Mouse (Mus musculus) liver, embryonic 14 days (tissue): ENCODE results near the gene Pla2g2f. TPM values are rescaled to one million over a fixed set of nuclear protein-coding genes. Genes with fewer than 3 reads are reported as not detected.

Experiments used
- polyA plus RNA-seq: library from polyadenylated mRNA; depleted of rRNA; stranded (reverse); fragments of >200 nt; gene quantifications from 2 replicates; pipeline ENCODE4 v1.2.3, GENCODE M21; 2012; rRNA removed

The Pla2g2f gene
- polyA plus RNA-seq = 0.06 TPM in 1 of 2 replicates, not detected in the other

DNA sequence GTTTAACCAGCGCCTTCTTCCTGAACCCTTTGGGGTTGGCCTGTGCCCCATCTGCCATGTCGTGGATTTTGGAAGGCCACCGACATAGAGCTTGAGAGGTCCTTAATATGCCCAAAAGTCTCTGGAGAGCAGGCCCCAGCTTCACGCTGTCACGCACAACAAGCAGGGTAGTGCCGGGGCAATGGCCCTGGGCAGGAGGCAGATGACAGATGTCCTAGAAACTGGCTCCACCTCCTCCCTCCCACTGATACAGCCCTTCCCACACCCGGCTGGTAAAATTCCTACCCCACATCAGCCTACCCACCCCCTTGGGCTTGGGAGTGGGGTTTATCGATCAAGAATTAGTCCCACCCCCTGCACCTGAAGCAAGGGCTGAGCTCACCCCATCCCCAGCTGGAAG is at the start of gene Pla2g2f:
TSS of gene Pla2g2f (minus strand) at position 211 of the 400 bp plus-strand sequence.

DNA sequence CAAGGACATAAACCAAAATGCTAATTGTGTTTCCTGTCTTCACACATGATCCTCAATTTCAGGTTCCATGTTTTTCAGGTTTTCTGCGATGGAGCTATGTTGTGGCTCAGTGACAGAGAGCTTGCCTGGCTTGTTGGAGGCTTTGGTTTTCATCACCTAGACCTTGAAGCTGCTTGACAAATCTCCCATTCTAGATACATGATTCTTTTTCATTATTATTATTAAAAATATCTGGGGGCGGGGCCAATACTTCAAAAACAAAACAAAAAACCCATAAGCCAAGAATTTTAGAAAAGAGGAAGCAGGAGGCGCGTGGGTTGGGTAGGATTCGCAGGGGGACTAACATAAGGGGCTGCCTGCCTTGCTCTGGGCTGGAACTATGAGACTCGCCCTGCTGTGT is 18.0 kb upstream of the Pla2g2f start, which contains the start of gene Pla2g2d:
TSS of gene Pla2g2d (plus strand) at position 301 of the 400 bp plus-strand sequence.

DNA sequence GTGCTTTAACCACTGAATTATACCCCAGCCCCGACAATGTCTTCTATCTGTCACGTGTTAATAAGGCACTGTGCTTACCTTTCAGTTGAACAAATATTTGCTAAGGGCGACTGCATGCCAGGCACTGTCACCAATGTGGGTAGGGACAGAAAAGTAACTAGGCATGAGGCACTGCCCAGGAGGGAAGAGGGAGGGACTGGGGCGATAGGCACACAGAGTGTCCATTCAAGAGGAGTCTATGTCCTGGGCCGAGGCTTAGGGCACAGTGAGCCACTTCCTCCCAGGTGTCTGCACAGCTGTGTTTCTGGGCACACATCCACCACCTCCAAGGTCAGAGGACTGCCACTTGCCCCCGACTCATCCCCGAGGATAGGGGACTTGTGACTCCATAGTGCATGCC is 20.4 kb downstream of the Pla2g2f start, which contains the start of gene Ubxn10:
TSS of gene Ubxn10 (minus strand) at position 137 of the 400 bp plus-strand sequence.

DNA sequence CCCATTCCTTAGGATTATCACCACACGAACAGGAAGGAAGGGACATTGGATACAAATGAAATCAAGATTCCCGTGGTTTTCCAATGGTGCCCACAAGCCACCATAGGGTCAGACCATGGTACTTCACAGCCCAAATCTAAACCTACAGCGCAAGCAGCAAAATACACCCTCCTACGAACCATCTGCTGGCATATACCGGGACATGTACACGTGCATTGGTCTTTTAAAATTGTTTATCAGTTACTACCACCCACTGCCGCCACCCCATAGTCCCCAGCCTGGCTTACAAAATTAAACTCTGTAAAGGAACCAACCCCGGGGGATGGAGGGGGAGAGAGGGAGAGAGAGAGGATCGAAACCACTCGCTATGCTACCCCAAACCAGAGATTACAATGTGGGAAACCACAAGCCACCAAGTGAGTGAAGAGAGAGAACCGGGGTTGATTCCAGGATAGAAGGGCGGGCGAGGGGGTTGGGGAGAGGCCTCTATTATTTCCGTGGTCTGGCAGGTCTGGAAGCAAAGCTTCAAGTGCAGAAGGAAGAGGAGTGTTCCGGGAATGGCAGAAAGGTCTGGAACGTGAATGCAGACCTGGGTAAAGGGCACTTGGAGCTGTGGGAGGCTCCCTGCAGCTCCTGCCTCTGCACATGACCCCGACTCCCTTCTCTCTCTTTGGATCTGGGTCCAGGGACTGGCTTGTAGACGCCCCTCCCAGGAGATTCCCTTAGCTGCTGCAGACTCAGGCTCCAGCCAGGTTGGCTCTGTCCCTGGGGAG is 32.9 kb downstream of the Pla2g2f start, which contains the start of gene Pla2g2c:
TSS of gene Pla2g2c (plus strand) at position 439 of the 773 bp plus-strand sequence.

Other genes starting within 250 kb of the Pla2g2f start
- not detected in 2 replicates for gene Vwa5b1, start 121.7 kb downstream of the Pla2g2f start, polyA plus RNA-seq
- gene Pla2g2c, start 32.8 kb downstream of the Pla2g2f start, polyA plus RNA-seq = not detected in 2 replicates
- 0.03 and 0.05 TPM in 2 replicates for gene Ubxn10, start 20.5 kb downstream of the Pla2g2f start, polyA plus RNA-seq
- not detected in 2 replicates for gene Pla2g2d, start 18.1 kb upstream of the Pla2g2f start, polyA plus RNA-seq
- not detected in 2 replicates for gene Pla2g5, start 105.9 kb upstream of the Pla2g2f start, polyA plus RNA-seq
- gene Gm13030, start 116.3 kb upstream of the Pla2g2f start, polyA plus RNA-seq = not detected in 2 replicates
- gene Pla2g2e, start 120.3 kb upstream of the Pla2g2f start, polyA plus RNA-seq = 0.15 TPM in 1 of 2 replicates, not detected in the other
- gene Otud3, start 156.3 kb upstream of the Pla2g2f start, polyA plus RNA-seq = 1.4 TPM in 2 replicates
- 0.10 TPM in 1 of 2 replicates, not detected in the other for gene Rnf186, start 209.5 kb upstream of the Pla2g2f start, polyA plus RNA-seq
- 1.5 and 2.2 TPM in 2 replicates for gene Tmco4, start 215.3 kb upstream of the Pla2g2f start, polyA plus RNA-seq